Mouse (Mus musculus) intestine, embryonic 16.5 days (tissue): Measurements from ENCODE around the gene Kansl3. TPM values are rescaled to one million over a fixed set of nuclear protein-coding genes. Genes with fewer than 3 reads are reported as not detected.

Experiments
- ATAC-seq: fragments of 200-750 bp; cut with Nextera tagmentation; 2 replicates; pipeline ENCODE4 v1.8.0; 2017; ENCODE audit warnings: moderate TSS enrichment, moderate library complexity
- H3K27ac ChIP-seq: fragments of 300-500 bp; sonication (generic); 2 replicates; pipeline ENCODE4 v1.5.1; 2014; ENCODE audit warnings: mild to moderate bottlenecking, low read length
- H3K27me3 ChIP-seq: fragments of 300-500 bp; sonication (generic); replicated peaks from 2 replicates; pipeline ENCODE4 v1.6.1; 2014; ENCODE audit warnings: low read length, control low read depth, mixed read lengths; ENCODE audit not compliant: control insufficient read depth, insufficient read depth
- H3K36me3 ChIP-seq: fragments of 300-500 bp; sonication (generic); 2 replicates; pipeline ENCODE4 v1.6.1; 2014; ENCODE audit warnings: low read length, control low read depth; ENCODE audit not compliant: control insufficient read depth, insufficient read depth
- H3K4me1 ChIP-seq: fragments of 300-500 bp; sonication (generic); 2 replicates; pipeline ENCODE4 v1.6.1; 2014; ENCODE audit warnings: low read length, control low read depth, mixed read lengths; ENCODE audit not compliant: control insufficient read depth, insufficient read depth
- H3K4me2 ChIP-seq: fragments of 300-500 bp; sonication (generic); 2 replicates; pipeline ENCODE4 v1.6.1; 2014; ENCODE audit warnings: low read depth, low read length, control low read depth
- H3K4me3 ChIP-seq: fragments of 300-500 bp; sonication (generic); 2 replicates; pipeline ENCODE4 v1.5.1; 2014; ENCODE audit warnings: mild to moderate bottlenecking, low read length
- H3K9ac ChIP-seq: fragments of 300-500 bp; sonication (generic); 2 replicates; pipeline ENCODE4 v1.6.1; 2014; ENCODE audit warnings: low read depth, low read length
- H3K9me3 ChIP-seq: fragments of 300-500 bp; sonication (generic); 2 replicates; pipeline ENCODE4 v1.6.1; 2016; ENCODE audit warnings: low read length, control low read depth; ENCODE audit not compliant: control insufficient read depth
- WGBS: fragments of 180-500 bp; shearing (Covaris S2); extraction: QIAGEN DNeasy Blood & Tissue Kit; methylation state at CpG from one replicate; pipeline ENCODE4 v1.1.7; 2014; 5-methylcytosine and 5-hydroxymethylcytosine counted together
- polyA plus RNA-seq: library from polyadenylated mRNA; unstranded; fragments of >200 nt; fragmentation: Nextera tagmentation; extraction: Ambion mirVana; gene quantifications from 2 replicates; pipeline ENCODE4 v1.2.1, GENCODE M21; 2015

Kansl3 gene
- polyA plus RNA-seq, 1 experiment from 2014 or later: 33.8 TPM

GRCm38 (mm10) chr1:36367698-36368097 is 1.3 kb downstream of the Kansl3 start:
- H3K9ac ChIP-seq: peak overlapping the region; percentile 97
- no peak for ATAC-seq
- 41% methylated on average over 12 of the region's 12 CpGs for WGBS
- no peaks in the 10 kb centered on the region for H3K9me3 ChIP-seq
- H3K27ac ChIP-seq: no peak overlapping the region; the same call in 1 of the 2 replicates
- H3K36me3 ChIP-seq: no peaks in the 10 kb centered on the region; the same call in 1 of the 2 replicates
- H3K4me3 ChIP-seq: peak overlapping the region; percentile 92
- H3K27me3 ChIP-seq: no peaks in the 10 kb centered on the region
- peaks cover 13% of the 10 kb centered on the region for H3K4me1 ChIP-seq
- peak overlapping the region; percentile 69 for H3K4me2 ChIP-seq

- WGBS: 74% methylated on average over 5 of the region's 5 CpGs
- Histone ChIP-seq H3K36me3 (peaks cover 10% of the 10 kb centered on the region), H3K4me3 (no peak overlapping the region), H3K9me3 (no peaks in the 10 kb centered on the region), H3K27ac (no peak overlapping the region), H3K4me2 (no peak overlapping the region), H3K4me1 (no peaks in the 10 kb centered on the region), H3K27me3 (no peaks in the 10 kb centered on the region), H3K9ac (no peak overlapping the region)
- peak; percentile 70 for ATAC-seq
These were observed 11.9 kb downstream of the Kansl3 start for GRCm38 (mm10) chr1:36356955-36357695.

GRCm38 (mm10) chr1:36352351-36352750 is 16.6 kb downstream of the Kansl3 start:
- Histone ChIP-seq H3K4me2 (no peak overlapping the region), H3K4me3 (no peak overlapping the region), H3K27ac (no peak overlapping the region), H3K36me3 (peaks cover 30% of the 10 kb centered on the region), H3K4me1 (no peaks in the 10 kb centered on the region), H3K9me3 (no peaks in the 10 kb centered on the region), H3K27me3 (no peaks in the 10 kb centered on the region), H3K9ac (no peak overlapping the region)
- 83% methylated on average over 4 of the region's 4 CpGs for WGBS
- ATAC-seq: no peak

- ATAC-seq: no peak
- H3K9me3 ChIP-seq: no peaks in the 10 kb centered on the region
- no peak overlapping the region for H3K4me2 ChIP-seq
- no peak overlapping the region for H3K4me3 ChIP-seq
- H3K4me1 ChIP-seq: no peaks in the 10 kb centered on the region
- no peak overlapping the region for H3K27ac ChIP-seq
- peaks cover 28% of the 10 kb centered on the region for H3K36me3 ChIP-seq
- no peak overlapping the region for H3K9ac ChIP-seq
- WGBS: 91% methylated on average over 6 of the region's 6 CpGs
- no peaks in the 10 kb centered on the region for H3K27me3 ChIP-seq
These were observed 26.4 kb downstream of the Kansl3 start for GRCm38 (mm10) chr1:36342547-36342946.

- no peaks in the 10 kb centered on the region for H3K27me3 ChIP-seq
- H3K4me3 ChIP-seq: no peak overlapping the region
- peak; percentile 76 for ATAC-seq
- 0 out of 2 replicates have a peak overlapping the region, but pooled peaks have one; percentile 4 for H3K27ac ChIP-seq
- no peaks in the 10 kb centered on the region for H3K9me3 ChIP-seq
- H3K9ac ChIP-seq: no peak overlapping the region
- H3K36me3 ChIP-seq: peaks cover 26% of the 10 kb centered on the region
- H3K4me1 ChIP-seq: no peaks in the 10 kb centered on the region; the same call in 1 of the 2 replicates
- WGBS: 86% methylated on average over 14 of the region's 14 CpGs
- no peak overlapping the region for H3K4me2 ChIP-seq
These were observed 35.8 kb downstream of the Kansl3 start for GRCm38 (mm10) chr1:36332955-36333887.

GRCm38 (mm10) chr1:36331743-36332142 is 37.2 kb downstream of the Kansl3 start:
- H3K27me3 ChIP-seq: no peaks in the 10 kb centered on the region
- peak; percentile 62 for ATAC-seq
- no peak overlapping the region for H3K9ac ChIP-seq
- no peak overlapping the region for H3K4me2 ChIP-seq
- no peak overlapping the region for H3K4me3 ChIP-seq
- H3K27ac ChIP-seq: no peak overlapping the region
- no peaks in the 10 kb centered on the region; the same call in 1 of the 2 replicates for H3K4me1 ChIP-seq
- H3K36me3 ChIP-seq: peaks cover 14% of the 10 kb centered on the region
- H3K9me3 ChIP-seq: no peaks in the 10 kb centered on the region
- WGBS: 66% methylated on average over 6 of the region's 6 CpGs

GRCm38 (mm10) chr1:36326815-36327214 is 42.2 kb downstream of the Kansl3 start:
- Histone ChIP-seq H3K4me2 (no peak overlapping the region), H3K4me1 (no peaks in the 10 kb centered on the region), H3K9ac (no peak overlapping the region), H3K27ac (no peak overlapping the region), H3K36me3 (no peaks in the 10 kb centered on the region), H3K27me3 (no peaks in the 10 kb centered on the region), H3K4me3 (no peak overlapping the region), H3K9me3 (no peaks in the 10 kb centered on the region)
- no peak for ATAC-seq
- WGBS: 81% methylated on average over 2 of the region's 2 CpGs

- Histone ChIP-seq H3K36me3 (no peaks in the 10 kb centered on the region), H3K4me2 (no peak overlapping the region), H3K4me3 (no peak overlapping the region), H3K4me1 (no peaks in the 10 kb centered on the region), H3K9ac (no peak overlapping the region), H3K27me3 (no peaks in the 10 kb centered on the region), H3K27ac (no peak overlapping the region), H3K9me3 (no peaks in the 10 kb centered on the region)
- WGBS: 93% methylated on average over 2 of the region's 2 CpGs
- ATAC-seq: no peak
These were observed 43.1 kb downstream of the Kansl3 start for GRCm38 (mm10) chr1:36325900-36326321.

- H3K27ac ChIP-seq: no peak overlapping the region
- no peaks in the 10 kb centered on the region for H3K36me3 ChIP-seq
- no peak overlapping the region for H3K9ac ChIP-seq
- no peaks in the 10 kb centered on the region for H3K9me3 ChIP-seq
- no peaks in the 10 kb centered on the region for H3K27me3 ChIP-seq
- no peaks in the 10 kb centered on the region for H3K4me1 ChIP-seq
- peak; percentile 51 for ATAC-seq
- no peak overlapping the region for H3K4me2 ChIP-seq
- WGBS: 31% methylated on average over 8 of the region's 8 CpGs
- H3K4me3 ChIP-seq: no peak overlapping the region
These were observed 45.1 kb downstream of the Kansl3 start for GRCm38 (mm10) chr1:36323746-36324448.
